Mouse (Mus musculus) lung, adult 2 months (tissue): ENCODE measurements at regions not wholly inside any gene's neighbourhood (a gene's known extent, or its start where the extent isn't known, plus 50 kb on each side); places are given as distances from the start of the nearest gene placed in this dataset.

Experiments used
- CTCF ChIP-seq: fragments of 200-500 bp; IDR thresholded peaks from 2 replicates; pipeline ENCODE4 v1.5.1; 2011; ENCODE audit warnings: mild to moderate bottlenecking, low read length, control low read depth; ENCODE audit not compliant: insufficient read depth
- POLR2A ChIP-seq: fragments of 200-500 bp; IDR thresholded peaks from 2 replicates; pipeline ENCODE4 v1.6.1; 2011; ENCODE audit warnings: low read depth, mild to moderate bottlenecking, control low read depth, low read length, borderline replicate concordance; ENCODE audit errors: extremely low read depth

GRCm38 (mm10) chr5:118374968-118375367 lies 129.9 kb downstream of the 2410131K14Rik start:
- TF ChIP-seq CTCF: no peak
- TF ChIP-seq POLR2A: peak; percentile 41; the same call in 1 of the 2 replicates
